Mouse (Mus musculus): ENCODE data around the gene Slc7a15. TPM values are rescaled to one million over a fixed set of nuclear protein-coding genes. Genes with fewer than 3 reads are reported as not detected.

Slc7a15 gene
- total and polyA plus RNA-seq, 3 experiments, result not detected

DNA sequence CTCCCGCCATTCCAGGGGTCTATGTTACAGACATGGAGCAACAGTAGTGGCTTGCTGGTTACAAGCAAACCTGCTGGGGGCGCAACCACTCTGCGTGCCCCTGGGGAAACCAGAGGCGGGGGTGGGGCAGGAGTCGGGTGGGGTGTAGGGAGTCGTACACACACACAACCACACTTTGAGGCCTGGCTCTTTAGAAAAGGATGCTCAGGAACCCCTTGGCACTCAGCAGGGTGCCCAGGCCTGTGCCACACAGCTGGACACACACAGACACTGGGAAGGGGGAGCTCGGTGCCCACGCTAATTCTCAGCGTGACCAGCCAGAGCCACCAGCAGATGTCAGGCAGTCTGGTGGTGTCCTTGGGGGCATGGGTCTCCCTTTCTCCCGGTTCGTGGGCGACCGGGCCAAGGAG, 100.3 kb downstream of the Slc7a15 start:
- no peaks in the 10 kb centered on the region for H3K27me3 ChIP-seq (ENCODE audit: control insufficient read depth in 1 of 2, insufficient read depth in 2 of 2, low read length in 2 of 2)
- H3K27ac ChIP-seq (ENCODE audit: control insufficient read depth, low read depth, low read length), result no peak overlapping the region
- TF ChIP-seq CTCF (IDR thresholded peaks at IDR 0.05 in 2 of 3, conservative IDR thresholded peaks at IDR 0.05 in 1 of 3; ENCODE audit: control insufficient read depth in 1 of 3, insufficient read depth in 1 of 3, low read depth in 2 of 3, low read length in 3 of 3, poor library complexity in 1 of 3, severe bottlenecking in 1 of 3) (peak in 1 of 3 experiments; percentile 2; a peak in 1 of 6 replicates), USF1 (IDR thresholded peaks at IDR 0.05; ENCODE audit: low read depth, low read length) (no peak)
- H3K4me1 ChIP-seq (ENCODE audit: control insufficient read depth in 1 of 2, insufficient read depth in 2 of 2, low read length in 2 of 2), result peaks cover 2 to 19% of the 10 kb centered on the region in 2 experiments
- DNase-seq (ENCODE audit: low read depth, low spot score), result peak; percentile 8
- no peaks in the 10 kb centered on the region; the same call in 1 of the 2 replicates for H3K79me2 ChIP-seq (ENCODE audit: control insufficient read depth, insufficient read depth, low read length, poor library complexity)
- H3K4me3 ChIP-seq (ENCODE audit: control insufficient read depth in 1 of 2, insufficient read depth in 1 of 2, low read depth in 2 of 2, low read length in 2 of 2), result peak overlapping the region; percentile 78 to 91; a peak in 3 of 4 replicates
- no peak overlapping the region for H3K9ac ChIP-seq (ENCODE audit: control insufficient read depth, low read depth, low read length, poor library complexity, severe bottlenecking)
- H3K36me3 ChIP-seq (ENCODE audit: control insufficient read depth in 1 of 2, insufficient read depth in 2 of 2, low read length in 2 of 2), result no peaks in the 10 kb centered on the region; a peak in 1 of 4 replicates
- H3K9me3 ChIP-seq (replicated peaks; ENCODE audit: insufficient read depth, low read length), result no peaks in the 10 kb centered on the region

DNA sequence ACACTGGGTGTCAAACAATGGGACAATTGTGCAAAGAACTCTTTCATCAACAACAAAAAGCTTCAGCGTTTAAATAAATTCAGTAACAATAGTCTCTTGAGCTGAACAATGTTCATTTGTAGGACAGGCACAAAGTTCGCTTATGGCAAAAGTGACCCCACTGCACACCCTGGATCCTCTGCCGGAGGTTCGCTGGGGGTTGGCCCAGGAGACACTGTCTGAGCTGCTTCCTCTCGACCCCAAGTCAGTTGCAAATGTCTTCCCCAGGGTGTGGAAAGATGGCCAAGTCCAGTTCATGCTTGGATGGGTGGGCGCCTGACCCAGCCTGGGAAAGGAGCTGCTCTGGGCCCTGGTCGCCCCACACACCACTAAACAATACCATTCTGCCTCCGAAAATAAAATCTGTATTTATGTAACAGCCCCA, 100.7 kb downstream of the Slc7a15 start:
- Histone ChIP-seq H3K4me1 (ENCODE audit: control insufficient read depth in 1 of 2, insufficient read depth in 2 of 2, low read length in 2 of 2) (peaks cover 2 to 19% of the 10 kb centered on the region in 2 experiments), H3K27ac (ENCODE audit: control insufficient read depth, low read depth, low read length) (no peak overlapping the region)
- no peak for TF ChIP-seq BHLHE40 (IDR thresholded peaks at IDR 0.05; ENCODE audit: borderline replicate concordance, low read depth, low read length)

DNA sequence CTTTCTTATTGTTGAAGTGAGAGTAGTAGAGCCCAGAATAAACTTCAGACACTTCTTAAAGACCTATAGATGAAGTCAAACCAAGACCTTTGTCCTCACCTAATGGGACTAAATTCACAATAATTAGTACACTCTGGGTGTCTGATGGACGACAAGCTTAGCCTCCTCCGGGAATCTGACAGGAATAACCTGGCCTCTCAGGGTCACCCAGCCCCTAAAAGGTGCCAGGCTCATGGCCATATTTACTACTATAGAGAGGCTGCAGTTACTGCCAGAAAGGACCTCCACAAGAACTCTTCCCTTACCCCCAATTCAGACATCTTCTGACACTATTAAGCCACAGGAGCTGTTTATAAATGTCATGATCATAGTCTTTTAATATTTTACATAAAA, 101.6 kb downstream of the Slc7a15 start:
- Histone ChIP-seq H3K9me3 (replicated peaks; ENCODE audit: insufficient read depth, low read length) (no peaks in the 10 kb centered on the region), H3K79me2 (ENCODE audit: control insufficient read depth, insufficient read depth, low read length, poor library complexity) (no peaks in the 10 kb centered on the region; the same call in 1 of the 2 replicates), H3K4me3 (ENCODE audit: control insufficient read depth in 1 of 2, insufficient read depth in 1 of 2, low read depth in 2 of 2, low read length in 2 of 2) (no peak overlapping the region), H3K36me3 (ENCODE audit: control insufficient read depth in 1 of 2, insufficient read depth in 2 of 2, low read length in 2 of 2) (no peaks in the 10 kb centered on the region; a peak in 1 of 4 replicates), H3K9ac (ENCODE audit: control insufficient read depth, low read depth, low read length, poor library complexity, severe bottlenecking) (no peak overlapping the region), H3K27me3 (ENCODE audit: control insufficient read depth in 1 of 2, insufficient read depth in 2 of 2, low read length in 2 of 2) (no peaks in the 10 kb centered on the region), H3K4me1 (ENCODE audit: control insufficient read depth in 1 of 2, insufficient read depth in 2 of 2, low read length in 2 of 2) (peaks cover 2 to 19% of the 10 kb centered on the region in 2 experiments), H3K27ac (ENCODE audit: control insufficient read depth, low read depth, low read length) (no peak overlapping the region)
- no peak for DNase-seq (ENCODE audit: low read depth, low spot score)
- no peak for TF ChIP-seq UBTF (IDR thresholded peaks at IDR 0.05; ENCODE audit: borderline replicate concordance, insufficient read depth, low read depth, low read length)
- no peak for TF ChIP-seq SIN3A (IDR thresholded peaks at IDR 0.05; ENCODE audit: low read length)
- no peak for TF ChIP-seq MYB (IDR thresholded peaks at IDR 0.05; ENCODE audit: low read depth, low read length)
- no peak for TF ChIP-seq E2F4 (IDR thresholded peaks at IDR 0.05; ENCODE audit: borderline replicate concordance, low read depth, low read length)
- TF ChIP-seq POLR2AphosphoS2 (IDR thresholded peaks at IDR 0.05; ENCODE audit: low read length), result no peak
- TF ChIP-seq BHLHE40 (IDR thresholded peaks at IDR 0.05; ENCODE audit: borderline replicate concordance, low read depth, low read length), result no peak
- TF ChIP-seq SMC3 (IDR thresholded peaks at IDR 0.05; ENCODE audit: low read depth, low read length), result no peak
- no peak for TF ChIP-seq ETS1 (IDR thresholded peaks at IDR 0.05; ENCODE audit: low read depth, low read length)
- TF ChIP-seq JUND (IDR thresholded peaks at IDR 0.05; ENCODE audit: low read depth, low read length), result no peak
- TF ChIP-seq MAX (IDR thresholded peaks at IDR 0.05; ENCODE audit: low read length), result no peak
- no peak for TF ChIP-seq HCFC1 (IDR thresholded peaks at IDR 0.05; ENCODE audit: low read depth, low read length)
- TF ChIP-seq USF1 (IDR thresholded peaks at IDR 0.05; ENCODE audit: low read depth, low read length), result no peak
- no peak for TF ChIP-seq POLR2AphosphoS5 (IDR thresholded peaks at IDR 0.05; ENCODE audit: borderline replicate concordance, low read depth, low read length)
- no peak for TF ChIP-seq TAL1 (IDR thresholded peaks at IDR 0.05; ENCODE audit: low read length)
- TF ChIP-seq CHD1 (IDR thresholded peaks at IDR 0.05; ENCODE audit: low read depth, low read length), result no peak
- TF ChIP-seq MYC (IDR thresholded peaks at IDR 0.05; ENCODE audit: low read depth, low read length), result no peak
- TF ChIP-seq TCF12 (IDR thresholded peaks at IDR 0.05; ENCODE audit: low read depth, low read length), result no peak

More for the DNA sequence above, 100.7 kb downstream of the Slc7a15 start:
- Histone ChIP-seq H3K9ac (ENCODE audit: control insufficient read depth, low read depth, low read length, poor library complexity, severe bottlenecking) (no peak overlapping the region), H3K9me3 (replicated peaks; ENCODE audit: insufficient read depth, low read length) (no peaks in the 10 kb centered on the region), H3K27me3 (ENCODE audit: control insufficient read depth in 1 of 2, insufficient read depth in 2 of 2, low read length in 2 of 2) (no peaks in the 10 kb centered on the region), H3K4me3 (ENCODE audit: control insufficient read depth in 1 of 2, insufficient read depth in 1 of 2, low read depth in 2 of 2, low read length in 2 of 2) (no peak overlapping the region), H3K79me2 (ENCODE audit: control insufficient read depth, insufficient read depth, low read length, poor library complexity) (no peaks in the 10 kb centered on the region; the same call in 1 of the 2 replicates), H3K36me3 (ENCODE audit: control insufficient read depth in 1 of 2, insufficient read depth in 2 of 2, low read length in 2 of 2) (no peaks in the 10 kb centered on the region; a peak in 1 of 4 replicates)
- DNase-seq (ENCODE audit: low read depth, low spot score), result no peak

Data from MEL (cell line).